Mouse (Mus musculus) lung, postnatal 0 days (tissue): Measurements from ENCODE around the gene Lasp1. TPM values are rescaled to one million over a fixed set of nuclear protein-coding genes. Genes with fewer than 3 reads are reported as not detected.
A peak's percentile ranks its signal among the peaks of the same experiment; 100 is the strongest.
"Not testable (repeated sequence)": the region's sequence is repeated elsewhere in the genome, so short reads cannot be mapped to it uniquely, and the experiment has no call there.

ENCODE experiments used
- ATAC-seq: fragments of 200-750 bp; cut with Nextera tagmentation; 2 replicates; pipeline ENCODE4 v1.8.0; 2017; ENCODE audit warnings: moderate library complexity
- DNase-seq: peaks from one replicate; pipeline ENCODE4 v3.0.0-alpha.2; 2016; ENCODE audit warnings: low spot score
- H3K27ac ChIP-seq: fragments of 300-500 bp; sonication (generic); 2 replicates; pipeline ENCODE4 v1.5.1; 2014; ENCODE audit warnings: antibody characterized with exemption, mild to moderate bottlenecking, low read length, mixed read lengths
- H3K27me3 ChIP-seq: fragments of 300-500 bp; sonication (generic); replicated peaks from 2 replicates; pipeline ENCODE4 v1.6.1; 2014; ENCODE audit warnings: low read length, mixed read lengths; ENCODE audit not compliant: insufficient read depth
- H3K36me3 ChIP-seq: fragments of 300-500 bp; sonication (generic); 2 replicates; pipeline ENCODE4 v1.6.1; 2014; ENCODE audit warnings: low read length, mixed read lengths; ENCODE audit not compliant: insufficient read depth
- H3K4me1 ChIP-seq: fragments of 300-500 bp; sonication (generic); 2 replicates; pipeline ENCODE4 v1.6.1; 2014; ENCODE audit warnings: antibody characterized with exemption, low read depth, low read length, mixed read lengths; ENCODE audit not compliant: insufficient read depth
- H3K4me2 ChIP-seq: fragments of 300-500 bp; sonication (generic); replicated peaks from 2 replicates; pipeline ENCODE4 v1.6.1; 2014; ENCODE audit warnings: low read depth, mild to moderate bottlenecking, low read length, moderate library complexity, mixed read lengths
- H3K4me3 ChIP-seq: fragments of 300-500 bp; sonication (generic); 2 replicates; pipeline ENCODE4 v1.5.1; 2014; ENCODE audit warnings: low read depth, low read length
- H3K9ac ChIP-seq: fragments of 300-500 bp; sonication (generic); replicated peaks from 2 replicates; pipeline ENCODE4 v1.6.1; 2014; ENCODE audit warnings: low read depth, mild to moderate bottlenecking
- H3K9me3 ChIP-seq: fragments of 300-500 bp; sonication (generic); 2 replicates; pipeline ENCODE4 v1.6.1; 2016; ENCODE audit warnings: low read length, mixed read lengths
- CTCF ChIP-seq: IDR thresholded peaks from 2 replicates; pipeline ENCODE4 v1.5.1; 2016; ENCODE audit warnings: antibody characterized with exemption, mild to moderate bottlenecking
- EP300 ChIP-seq: IDR thresholded peaks from 2 replicates; pipeline ENCODE4 v1.6.1; 2016; ENCODE audit warnings: antibody characterized with exemption, mild to moderate bottlenecking, control low read depth
- WGBS: fragments of 180-500 bp; shearing (Covaris S2); extraction: QIAGEN DNeasy Blood & Tissue Kit; methylation state at CpG from one replicate; pipeline ENCODE4 v1.1.7; 2014; 5-methylcytosine and 5-hydroxymethylcytosine counted together
- polyA plus RNA-seq: library from polyadenylated mRNA; unstranded; fragments of >200 nt; fragmentation: Nextera tagmentation; extraction: Ambion mirVana; gene quantifications from 2 replicates; pipeline ENCODE4 v1.2.1, GENCODE M21; 2015

The Lasp1 gene
- polyA plus RNA-seq, 1 experiment from 2014 or later, result 96.4 TPM

GRCm38 (mm10) chr11:97789727-97790126 is 9.1 kb upstream of the Lasp1 start:
- no peak overlapping the region for H3K27ac ChIP-seq

GRCm38 (mm10) chr11:97790778-97791438 is 7.9 kb upstream of the Lasp1 start:
- WGBS, result 61% methylated on average over 2 of the region's 2 CpGs
- ATAC-seq, DNase-seq, H3K36me3 ChIP-seq, H3K27me3 ChIP-seq, H3K4me3 ChIP-seq, H3K4me2 ChIP-seq, H3K4me1 ChIP-seq, H3K27ac ChIP-seq, H3K9ac ChIP-seq, H3K9me3 ChIP-seq: not testable (repeated sequence)

More at GRCm38 (mm10) chr11:97789727-97790126, 9.1 kb upstream of the Lasp1 start:
- H3K9me3 ChIP-seq, result no peaks in the 10 kb centered on the region
- no peak overlapping the region for H3K4me3 ChIP-seq
- WGBS, result 74% methylated on average over 5 of the region's 5 CpGs
- TF ChIP-seq CTCF, result no peak
- TF ChIP-seq EP300, result no peak
- no peak for DNase-seq
- no peak overlapping the region for H3K9ac ChIP-seq
- ATAC-seq, result no peak
- H3K27me3 ChIP-seq, result no peaks in the 10 kb centered on the region
- no peak overlapping the region for H3K4me2 ChIP-seq
- H3K4me1 ChIP-seq, result no peaks in the 10 kb centered on the region
- no peaks in the 10 kb centered on the region for H3K36me3 ChIP-seq

GRCm38 (mm10) chr11:97793165-97793564 is 5.6 kb upstream of the Lasp1 start:
- ATAC-seq, result no peak
- no peak overlapping the region for H3K27ac ChIP-seq
- H3K9ac ChIP-seq, result no peak overlapping the region
- DNase-seq, result peak; percentile 69
- TF ChIP-seq EP300 (no peak), CTCF (peak; percentile 79)
- H3K4me2 ChIP-seq, result no peak overlapping the region
- H3K36me3 ChIP-seq, result no peaks in the 10 kb centered on the region
- H3K9me3 ChIP-seq, result no peaks in the 10 kb centered on the region
- no peak overlapping the region for H3K4me3 ChIP-seq
- 3% methylated on average over 2 of the region's 2 CpGs for WGBS
- H3K27me3 ChIP-seq, result no peaks in the 10 kb centered on the region
- no peaks in the 10 kb centered on the region for H3K4me1 ChIP-seq

GRCm38 (mm10) chr11:97796910-97797309 is 1.9 kb upstream of the Lasp1 start:
- Histone ChIP-seq H3K27me3 (no peaks in the 10 kb centered on the region), H3K4me2 (no peak overlapping the region), H3K36me3 (no peaks in the 10 kb centered on the region), H3K4me3 (no peak overlapping the region), H3K9me3 (no peaks in the 10 kb centered on the region), H3K27ac (no peak overlapping the region), H3K4me1 (peaks cover 11% of the 10 kb centered on the region), H3K9ac (no peak overlapping the region)
- TF ChIP-seq EP300 (no peak), CTCF (peak; percentile 58)
- no peak for ATAC-seq
- WGBS, result 5% methylated on average over 6 of the region's 6 CpGs
- DNase-seq, result peak; percentile 71

GRCm38 (mm10) chr11:97797369-97798082 is 1.3 kb upstream of the Lasp1 start:
- H3K36me3 ChIP-seq, result no peaks in the 10 kb centered on the region
- no peaks in the 10 kb centered on the region for H3K9me3 ChIP-seq
- H3K27ac ChIP-seq, result no peak overlapping the region
- H3K4me3 ChIP-seq, result no peak overlapping the region
- H3K4me2 ChIP-seq, result no peak overlapping the region
- peaks cover 14% of the 10 kb centered on the region for H3K4me1 ChIP-seq
- no peak for DNase-seq
- 61% methylated on average over 15 of the region's 15 CpGs for WGBS
- no peak for ATAC-seq
- no peak overlapping the region for H3K9ac ChIP-seq
- no peak for TF ChIP-seq EP300
- TF ChIP-seq CTCF, result no peak
- no peaks in the 10 kb centered on the region for H3K27me3 ChIP-seq

GRCm38 (mm10) chr11:97798083-97798435 is 741 bp upstream of the Lasp1 start:
- Histone ChIP-seq H3K4me2 (no peak overlapping the region; the same call in 1 of the 2 replicates), H3K9me3 (no peaks in the 10 kb centered on the region), H3K9ac (no peak overlapping the region), H3K4me1 (peaks cover 14% of the 10 kb centered on the region), H3K27me3 (no peaks in the 10 kb centered on the region), H3K36me3 (no peaks in the 10 kb centered on the region), H3K4me3 (no peak overlapping the region), H3K27ac (no peak overlapping the region)
- DNase-seq (no peak), ATAC-seq (no peak)
- TF ChIP-seq EP300 (no peak), CTCF (no peak)
- WGBS, result 55% methylated on average over 8 of the region's 8 CpGs
